Mouse (Mus musculus) stomach, postnatal 0 days (tissue): Measurements from ENCODE around the gene Cobl. TPM values are rescaled to one million over a fixed set of nuclear protein-coding genes. Genes with fewer than 3 reads are reported as not detected.

Experiments
- ATAC-seq: fragments of 200-750 bp; cut with Nextera tagmentation; 2 replicates; pipeline ENCODE4 v1.8.0; 2017; ENCODE audit not compliant: low FRiP score, low TSS enrichment
- DNase-seq: peaks from one replicate; pipeline ENCODE4 v3.0.0-alpha.2; 2016; ENCODE audit warnings: low spot score
- H3K27ac ChIP-seq: fragments of 300-500 bp; sonication (generic); replicated peaks from 2 replicates; pipeline ENCODE4 v1.5.1; 2014; ENCODE audit warnings: mild to moderate bottlenecking, control low read depth
- H3K27me3 ChIP-seq: fragments of 300-500 bp; sonication (generic); 2 replicates; pipeline ENCODE4 v1.6.1; 2014; ENCODE audit warnings: low read length; ENCODE audit not compliant: control insufficient read depth, insufficient read depth
- H3K36me3 ChIP-seq: fragments of 300-500 bp; sonication (generic); 2 replicates; pipeline ENCODE4 v1.6.1; 2014; ENCODE audit warnings: low read length, mixed read lengths; ENCODE audit not compliant: control insufficient read depth, insufficient read depth
- H3K4me1 ChIP-seq: fragments of 300-500 bp; sonication (generic); replicated peaks from 2 replicates; pipeline ENCODE4 v1.6.1; 2014; ENCODE audit warnings: antibody characterized with exemption; ENCODE audit not compliant: control insufficient read depth, insufficient read depth
- H3K4me2 ChIP-seq: fragments of 300-500 bp; sonication (generic); replicated peaks from 2 replicates; pipeline ENCODE4 v1.6.1; 2014; ENCODE audit warnings: low read depth, mild to moderate bottlenecking, control low read depth, moderate library complexity
- H3K4me3 ChIP-seq: fragments of 300-500 bp; sonication (generic); 2 replicates; pipeline ENCODE4 v1.5.1; 2014; ENCODE audit warnings: low read depth, low read length, control low read depth
- H3K9ac ChIP-seq: fragments of 300-500 bp; sonication (generic); 2 replicates; pipeline ENCODE4 v1.6.1; 2014; ENCODE audit warnings: mild to moderate bottlenecking, low read length, control low read depth, mixed read lengths
- H3K9me3 ChIP-seq: fragments of 300-500 bp; sonication (generic); 2 replicates; pipeline ENCODE4 v1.6.1; 2016; ENCODE audit warnings: low read length; ENCODE audit not compliant: control insufficient read depth
- CTCF ChIP-seq: IDR thresholded peaks from 2 replicates; pipeline ENCODE4 v1.5.1; 2016; ENCODE audit warnings: antibody characterized with exemption, low read depth, mild to moderate bottlenecking, moderate library complexity
- EP300 ChIP-seq: optimal IDR thresholded peaks from 2 replicates; pipeline ENCODE3; 2016; ENCODE audit warnings: antibody characterized with exemption
- WGBS: fragments of 180-500 bp; shearing (Covaris S2); extraction: QIAGEN DNeasy Blood & Tissue Kit; methylation state at CpG from one replicate; pipeline ENCODE4 v1.1.7; 2014; 5-methylcytosine and 5-hydroxymethylcytosine counted together
- polyA plus RNA-seq: library from polyadenylated mRNA; unstranded; fragments of >200 nt; fragmentation: Nextera tagmentation; extraction: Ambion mirVana; gene quantifications from 2 replicates; pipeline ENCODE4 v1.2.1, GENCODE M21; 2015

Cobl gene
- polyA plus RNA-seq, 1 experiment from 2014 or later, result 7.8 TPM

- Histone ChIP-seq H3K27me3 (no peaks in the 10 kb centered on the region), H3K27ac (no peak overlapping the region), H3K9me3 (no peaks in the 10 kb centered on the region), H3K36me3 (no peaks in the 10 kb centered on the region), H3K9ac (no peak overlapping the region), H3K4me1 (no peaks in the 10 kb centered on the region), H3K4me3 (no peak overlapping the region), H3K4me2 (no peak overlapping the region)
- no peak for DNase-seq
- WGBS, result 55% methylated on average over 2 of the region's 2 CpGs
- TF ChIP-seq EP300 (no peak), CTCF (no peak)
- no peak for ATAC-seq
Observed at GRCm38 (mm10) chr11:12208574-12208973, 256.2 kb downstream of the Cobl start.

DNA sequence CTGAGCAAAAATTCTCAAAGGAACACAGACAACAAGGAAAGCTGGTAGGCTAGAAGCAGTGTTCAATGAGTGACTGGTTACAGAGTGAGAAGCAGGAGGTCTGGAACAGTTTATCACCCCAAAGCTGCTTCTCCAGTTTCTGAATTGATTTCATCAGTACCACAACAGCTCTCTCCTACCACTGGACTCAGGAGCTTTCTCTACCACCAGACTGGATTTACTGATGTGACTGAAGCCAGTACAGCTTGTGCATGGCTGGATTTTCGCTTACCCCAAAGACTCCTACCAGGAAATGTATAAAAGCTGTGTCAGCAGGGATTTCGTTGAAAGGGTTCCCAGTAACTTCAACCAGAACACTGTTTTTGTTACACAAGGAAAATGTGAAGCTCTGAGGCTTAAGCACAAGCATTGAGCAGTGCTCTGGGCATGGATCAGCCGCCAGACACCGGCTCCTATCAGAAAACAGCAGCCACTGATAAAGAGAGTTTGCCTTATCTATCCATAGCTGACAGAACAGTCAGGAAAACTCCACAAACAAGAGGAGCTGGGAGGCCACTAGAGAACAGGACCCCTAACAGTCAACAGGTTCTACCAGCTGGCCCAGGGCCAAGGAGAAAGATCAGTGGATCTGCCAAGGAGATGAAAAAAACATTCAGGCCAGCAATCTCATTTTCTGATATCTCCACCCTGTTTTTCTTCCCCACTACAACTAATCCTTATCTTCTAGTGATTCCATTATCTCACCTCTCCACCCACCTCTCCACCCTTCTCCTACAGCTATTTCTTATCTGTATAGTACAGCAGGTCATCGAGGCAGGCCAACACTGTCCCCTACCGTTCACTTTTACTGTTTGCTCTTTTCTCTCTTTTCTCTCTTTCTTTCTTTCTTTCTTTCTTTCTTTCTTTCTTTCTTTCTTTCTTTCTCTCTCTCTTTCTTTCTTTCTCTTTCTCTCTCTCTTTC lies 259.3 kb downstream of the Cobl start:
- peak; percentile 53 for TF ChIP-seq CTCF
- TF ChIP-seq EP300, result no peak
- Histone ChIP-seq H3K9ac (no peak overlapping the region), H3K4me3 (no peak overlapping the region), H3K36me3 (no peaks in the 10 kb centered on the region), H3K27ac (no peak overlapping the region), H3K4me2 (no peak overlapping the region), H3K27me3 (no peaks in the 10 kb centered on the region), H3K9me3 (no peaks in the 10 kb centered on the region), H3K4me1 (no peaks in the 10 kb centered on the region)
- 26% methylated on average over 6 of the region's 6 CpGs for WGBS
- no peak for ATAC-seq
- DNase-seq, result no peak

DNA sequence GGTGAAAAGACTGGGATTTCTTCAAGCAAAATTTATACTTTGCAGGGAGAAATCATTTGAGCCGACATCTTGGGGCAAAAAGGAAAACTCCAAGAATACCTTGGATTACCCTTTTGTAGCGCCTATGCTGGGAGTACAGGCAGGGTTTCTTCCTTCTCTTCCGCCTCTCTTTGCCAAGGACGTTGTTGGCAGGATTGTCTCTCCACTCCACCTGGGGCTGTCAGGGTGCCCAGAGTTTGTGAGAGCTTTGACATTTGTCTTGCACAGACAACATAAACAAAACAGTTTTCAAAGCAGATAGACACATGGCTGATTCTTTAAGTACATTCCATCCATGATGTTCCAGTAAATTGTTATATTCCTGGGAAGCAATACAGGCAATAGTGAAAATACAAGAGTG lies 265.3 kb downstream of the Cobl start:
- H3K4me2 ChIP-seq, result no peak overlapping the region
- H3K4me1 ChIP-seq, result no peaks in the 10 kb centered on the region
- H3K4me3 ChIP-seq, result no peak overlapping the region
- 79% methylated on average over 4 of the region's 4 CpGs for WGBS
- no peak overlapping the region for H3K27ac ChIP-seq
- DNase-seq, result no peak
- no peak overlapping the region for H3K9ac ChIP-seq
- TF ChIP-seq EP300 (no peak), CTCF (no peak)
- no peaks in the 10 kb centered on the region for H3K27me3 ChIP-seq
- ATAC-seq, result no peak
- no peaks in the 10 kb centered on the region for H3K9me3 ChIP-seq
- no peaks in the 10 kb centered on the region for H3K36me3 ChIP-seq

DNA sequence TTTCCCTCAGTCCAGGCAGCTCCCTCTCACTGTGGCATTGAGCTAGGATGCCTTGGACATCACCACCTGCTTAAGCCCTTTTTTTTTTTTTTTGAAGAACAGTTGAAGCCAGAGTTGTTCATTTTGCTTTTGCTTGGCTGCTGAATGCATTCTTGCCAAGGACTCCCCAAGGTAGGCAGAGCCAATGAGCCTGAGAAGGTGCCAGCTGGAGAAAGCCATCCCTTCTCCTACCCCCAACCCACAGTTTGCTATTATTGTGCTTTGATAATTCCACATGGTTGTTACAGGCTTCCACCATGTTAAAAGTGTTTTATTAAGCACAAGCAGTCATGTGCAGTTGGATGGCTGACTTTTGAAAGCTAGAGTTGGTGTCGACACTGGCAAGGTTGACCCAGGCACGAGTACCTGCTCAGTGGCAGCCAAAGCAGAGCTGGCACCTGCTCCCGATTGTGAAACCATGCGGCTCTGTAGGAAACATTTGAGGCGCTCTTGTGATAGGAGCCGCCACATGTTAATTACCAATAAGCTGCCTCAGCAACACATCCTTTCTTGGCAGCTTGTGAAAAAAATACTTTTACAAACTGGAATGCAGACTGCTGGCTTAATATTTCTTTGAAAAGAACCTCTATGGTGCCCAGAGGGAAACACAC lies 265.9 kb downstream of the Cobl start:
- ATAC-seq, result no peak

GRCm38 (mm10) chr11:12198017-12198416 lies 266.7 kb downstream of the Cobl start:
- no peaks in the 10 kb centered on the region for H3K27me3 ChIP-seq
- H3K4me3 ChIP-seq, result no peak overlapping the region
- no peak overlapping the region for H3K9ac ChIP-seq
- no peak overlapping the region for H3K27ac ChIP-seq
- no peak for ATAC-seq
- H3K9me3 ChIP-seq, result no peaks in the 10 kb centered on the region
- H3K4me2 ChIP-seq, result no peak overlapping the region
- 26% methylated on average over 2 of the region's 2 CpGs for WGBS
- H3K36me3 ChIP-seq, result no peaks in the 10 kb centered on the region
- TF ChIP-seq CTCF (no peak), EP300 (no peak)
- H3K4me1 ChIP-seq, result no peaks in the 10 kb centered on the region
- DNase-seq, result no peak

More for the DNA sequence above, 265.9 kb downstream of the Cobl start:
- Histone ChIP-seq H3K36me3 (no peaks in the 10 kb centered on the region), H3K4me1 (no peaks in the 10 kb centered on the region), H3K9me3 (no peaks in the 10 kb centered on the region), H3K9ac (no peak overlapping the region), H3K4me2 (no peak overlapping the region), H3K27me3 (no peaks in the 10 kb centered on the region), H3K27ac (no peak overlapping the region), H3K4me3 (no peak overlapping the region)
- TF ChIP-seq CTCF (no peak), EP300 (no peak)
- WGBS, result 74% methylated on average over 6 of the region's 6 CpGs
- no peak for DNase-seq

DNA sequence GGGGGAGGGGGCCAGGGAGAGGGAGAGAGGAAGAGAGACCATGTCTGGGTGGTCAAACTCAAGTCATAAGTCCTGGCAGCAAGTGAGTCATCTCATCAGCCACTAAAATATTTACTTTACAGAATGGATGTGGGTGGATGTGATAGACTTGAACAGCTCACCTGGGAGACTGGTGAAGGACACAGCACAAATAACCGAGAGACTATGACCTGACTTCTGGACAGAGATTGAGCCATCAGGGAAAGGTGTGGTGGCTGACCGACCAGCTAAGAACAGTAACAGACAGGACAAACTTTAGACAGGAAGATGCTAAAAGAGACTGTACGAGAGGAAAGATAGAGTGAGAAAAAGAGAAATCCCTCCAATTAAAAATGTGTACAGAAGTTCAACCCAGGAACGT lies 267.2 kb downstream of the Cobl start:
- 54% methylated on average over 4 of the region's 4 CpGs for WGBS
- Histone ChIP-seq H3K9me3 (no peaks in the 10 kb centered on the region), H3K27ac (no peak overlapping the region), H3K4me2 (no peak overlapping the region), H3K4me1 (no peaks in the 10 kb centered on the region), H3K4me3 (no peak overlapping the region), H3K9ac (no peak overlapping the region), H3K27me3 (no peaks in the 10 kb centered on the region), H3K36me3 (no peaks in the 10 kb centered on the region)
- ATAC-seq, result no peak
- no peak for TF ChIP-seq EP300
- no peak for TF ChIP-seq CTCF
- DNase-seq, result no peak
